Mouse (Mus musculus): Measurements from ENCODE around the gene Map3k10.
"Not testable (repeated sequence)": the region's sequence is repeated elsewhere in the genome, so short reads cannot be mapped to it uniquely, and the experiment has no call there.

The Map3k10 gene

GRCm38 (mm10) chr7:27654607-27655276, 19.7 kb downstream of the Map3k10 start:
- no peak for DNase-seq (ENCODE audit: low spot score)

DNA sequence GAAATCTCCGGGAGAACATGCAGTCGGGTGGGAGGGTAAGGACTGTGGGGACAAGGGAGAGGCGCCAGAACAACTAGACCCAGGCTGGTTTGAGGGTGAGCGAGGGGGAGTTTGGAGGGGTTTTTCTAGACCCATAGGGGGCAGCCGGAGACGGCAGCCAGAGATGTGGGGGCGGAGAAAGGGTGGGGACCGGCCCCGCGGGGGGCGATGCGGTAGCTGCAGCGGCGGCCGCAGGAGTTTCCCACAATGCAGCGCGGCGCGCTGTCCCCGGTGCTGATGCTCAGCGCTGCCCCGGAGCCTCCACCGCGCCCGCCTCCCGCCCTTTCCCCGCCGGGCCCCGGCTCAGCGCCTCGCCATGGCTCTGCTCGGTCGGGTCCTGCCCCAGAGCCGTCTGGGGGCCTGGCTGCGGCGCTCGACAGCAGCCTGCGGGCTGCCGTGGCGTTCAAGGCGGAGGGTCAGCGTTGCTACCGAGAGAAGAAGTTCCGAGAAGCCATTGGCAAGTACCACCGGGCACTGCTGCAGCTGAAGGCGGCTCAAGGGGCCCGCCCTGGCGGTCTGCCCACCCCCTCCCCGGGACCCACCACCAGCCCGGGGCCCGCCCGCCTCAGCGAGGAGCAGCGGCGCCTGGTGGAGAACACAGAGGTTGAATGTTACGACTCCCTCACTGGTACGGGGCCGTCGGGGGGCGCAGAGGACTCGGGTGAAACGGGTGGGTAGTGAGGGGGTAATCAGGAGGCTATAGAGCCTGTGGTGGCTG, 20.5 kb downstream of the Map3k10 start, which contains the start of gene Ttc9b:
Ttc9b (plus strand) TSS at position 235 of the 757 bp plus-strand sequence.
- peak; percentile 88 for DNase-seq (ENCODE audit: low spot score)

GRCm38 (mm10) chr7:27650949-27651348, 23.4 kb downstream of the Map3k10 start:
- peak; percentile 91 for DNase-seq (ENCODE audit: low spot score)

GRCm38 (mm10) chr7:27649723-27650122, 24.7 kb downstream of the Map3k10 start:
- no peak for DNase-seq (ENCODE audit: low spot score)

GRCm38 (mm10) chr7:27647281-27648002, 27.0 kb downstream of the Map3k10 start:
- DNase-seq (ENCODE audit: low spot score), result no peak

DNA sequence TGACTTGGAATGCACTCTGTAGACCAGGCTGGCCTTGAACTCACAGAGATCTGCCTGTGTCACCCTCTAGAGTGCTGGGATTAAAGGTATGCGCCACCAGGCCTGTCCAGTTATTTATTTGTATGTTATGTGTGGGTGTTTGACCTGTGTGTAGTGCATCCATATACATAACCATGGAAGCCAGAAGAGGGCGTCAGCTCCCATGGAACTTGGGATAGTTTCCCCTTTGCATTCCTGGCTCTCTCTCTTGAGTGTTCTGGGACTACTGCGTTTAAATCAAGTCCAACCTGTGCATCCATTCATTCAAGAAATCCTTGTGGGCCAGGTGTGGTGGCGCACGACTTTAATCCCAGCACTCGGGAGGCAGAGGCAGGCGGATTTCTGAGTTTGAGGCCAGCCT, 27.9 kb downstream of the Map3k10 start:
- DNase-seq (ENCODE audit: low spot score), result no peak

DNA sequence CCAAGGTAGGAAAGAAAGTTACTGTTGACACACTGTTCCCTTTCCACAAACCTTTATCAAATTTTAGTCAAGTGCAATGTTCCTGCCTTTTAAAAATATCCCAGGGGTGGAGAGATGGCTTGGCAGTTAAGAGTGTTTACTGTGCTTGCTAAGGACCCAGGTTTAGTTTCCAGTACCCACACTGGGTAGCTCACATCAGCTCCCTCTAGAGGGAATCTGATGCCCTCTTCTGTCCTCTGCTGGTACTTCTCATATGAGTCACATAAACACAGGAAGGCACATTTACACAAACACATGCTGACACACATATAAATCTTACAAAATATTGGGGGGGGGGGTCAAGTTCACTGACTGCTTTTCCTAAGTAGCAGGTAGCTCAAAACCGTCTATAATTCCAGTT, 29.9 kb downstream of the Map3k10 start:
- no peak for DNase-seq (ENCODE audit: low spot score)

- not testable (repeated sequence) for DNase-seq (ENCODE audit: low spot score)
These were observed 39.3 kb downstream of the Map3k10 start for GRCm38 (mm10) chr7:27635094-27635493.

- no peak for DNase-seq (ENCODE audit: low spot score)
These were observed 39.7 kb downstream of the Map3k10 start for GRCm38 (mm10) chr7:27634691-27635090.

- no peak for DNase-seq (ENCODE audit: low spot score)
These were observed 41.2 kb downstream of the Map3k10 start for GRCm38 (mm10) chr7:27633166-27633565.

DNA sequence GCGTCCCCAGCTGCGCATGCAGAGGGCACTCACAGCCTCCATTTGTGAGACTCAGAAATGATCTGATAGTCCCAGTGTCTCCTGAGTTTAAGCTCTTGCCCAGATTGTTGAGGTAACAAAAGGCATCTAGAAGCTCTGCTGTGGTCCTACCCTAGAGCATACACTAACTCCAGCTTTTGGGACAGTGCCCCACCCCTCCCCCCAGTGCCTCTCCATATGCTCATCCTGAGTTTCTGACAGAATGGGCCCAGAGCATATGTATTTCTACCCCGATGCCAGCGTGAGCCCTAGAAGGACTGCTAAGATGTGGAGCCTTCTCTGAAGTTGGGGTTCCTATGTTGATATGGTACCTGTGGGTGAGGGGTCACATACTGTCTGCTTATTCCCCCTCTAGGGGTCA, 43.0 kb downstream of the Map3k10 start:
- no peak for DNase-seq (ENCODE audit: low spot score)

- not testable (repeated sequence) for DNase-seq (ENCODE audit: low spot score)
These were observed 45.6 kb downstream of the Map3k10 start for GRCm38 (mm10) chr7:27628816-27629215.

GRCm38 (mm10) chr7:27628190-27628589, 46.2 kb downstream of the Map3k10 start:
- no peak for DNase-seq (ENCODE audit: low spot score)

DNA sequence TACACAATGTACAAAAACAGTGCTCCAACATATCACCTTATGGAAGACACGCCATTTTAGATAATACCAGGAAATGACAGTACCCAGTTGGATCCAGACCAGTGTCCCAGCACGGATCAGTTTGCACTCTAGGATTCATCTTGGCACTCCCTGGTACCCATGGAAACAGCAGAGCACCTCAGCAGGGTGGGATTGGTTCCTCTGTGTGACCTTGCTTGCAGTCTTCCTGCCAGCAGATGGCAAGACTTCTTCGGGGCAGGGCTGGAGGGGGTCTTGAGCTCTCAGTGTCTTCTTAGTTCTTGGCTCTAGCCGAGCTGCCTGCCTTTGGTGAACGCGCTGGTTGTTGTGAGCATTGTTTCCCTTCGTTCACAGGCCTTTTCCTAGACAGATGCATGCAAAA, 46.7 kb downstream of the Map3k10 start:
- DNase-seq (ENCODE audit: low spot score), result no peak

- DNase-seq (ENCODE audit: low spot score), result no peak
These were observed 49.4 kb downstream of the Map3k10 start for GRCm38 (mm10) chr7:27624967-27625366.

DNA sequence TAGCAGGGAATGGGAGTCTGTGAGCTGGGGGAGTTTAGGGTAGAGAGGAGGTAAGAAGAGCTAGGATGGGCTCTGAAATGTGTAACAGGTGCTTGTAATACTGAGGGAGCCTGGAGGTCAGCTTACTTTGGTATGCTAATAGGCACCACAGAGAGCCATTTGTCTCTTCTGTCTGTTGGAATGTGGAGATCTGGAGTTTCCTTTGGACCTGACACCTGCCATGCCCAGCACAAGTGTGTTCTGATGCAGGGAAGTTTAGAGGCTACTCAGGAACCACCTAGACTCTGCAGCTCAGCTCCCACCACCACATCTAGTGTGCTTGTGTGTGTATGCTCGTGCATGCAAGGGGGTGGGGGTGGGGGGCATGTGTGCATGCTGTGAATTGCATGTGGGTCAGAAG, 52.2 kb downstream of the Map3k10 start:
- DNase-seq (ENCODE audit: low spot score), result no peak

GRCm38 (mm10) chr7:27621028-27621427, 53.4 kb downstream of the Map3k10 start:
- no peak for DNase-seq (ENCODE audit: low spot score)

- DNase-seq (ENCODE audit: low spot score), result no peak
These were observed 60.5 kb downstream of the Map3k10 start for GRCm38 (mm10) chr7:27613751-27614499.

DNA sequence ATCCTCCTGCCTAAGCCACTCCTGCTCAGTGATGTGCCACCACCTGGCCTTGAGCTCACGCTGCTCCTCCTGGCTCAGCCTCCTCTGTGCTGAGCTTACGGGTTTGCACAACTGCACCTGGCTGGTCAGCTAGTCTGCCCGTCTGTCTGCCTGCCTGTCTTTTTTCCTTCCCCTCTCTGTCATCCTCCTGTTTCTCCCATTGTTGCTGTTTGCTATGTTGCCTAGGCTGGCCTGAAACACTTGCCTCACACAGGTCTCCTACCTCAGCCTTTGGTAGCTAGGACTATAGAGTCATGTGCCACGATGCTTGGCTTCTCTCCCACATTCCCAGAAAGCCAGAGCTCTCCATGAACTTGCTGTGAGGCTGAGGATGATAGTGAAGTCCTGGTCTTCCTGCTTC, 61.5 kb downstream of the Map3k10 start:
- DNase-seq (ENCODE audit: low spot score), result no peak

DNA sequence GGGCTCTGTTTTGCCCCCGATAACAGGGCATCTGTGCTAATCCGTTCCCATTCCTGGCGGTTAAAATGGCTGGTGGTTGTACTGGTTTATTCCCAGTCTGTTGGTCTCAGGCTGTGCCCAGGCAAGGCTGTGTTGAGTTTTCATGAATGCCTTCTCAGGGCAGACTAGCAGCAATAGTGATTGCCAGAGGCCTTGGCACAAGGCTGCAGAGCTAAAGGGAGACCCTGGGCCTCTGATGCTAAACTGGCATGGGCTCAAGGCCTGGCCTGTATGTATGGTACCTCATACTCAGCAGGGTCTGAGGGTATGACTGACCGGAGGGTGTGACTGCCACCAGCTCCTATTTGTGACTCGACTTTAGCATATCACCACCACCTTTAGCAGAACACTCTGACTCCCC, 63.5 kb downstream of the Map3k10 start:
- DNase-seq (ENCODE audit: low spot score), result no peak

GRCm38 (mm10) chr7:27610370-27610769, 64.0 kb downstream of the Map3k10 start:
- no peak for DNase-seq (ENCODE audit: low spot score)

DNA sequence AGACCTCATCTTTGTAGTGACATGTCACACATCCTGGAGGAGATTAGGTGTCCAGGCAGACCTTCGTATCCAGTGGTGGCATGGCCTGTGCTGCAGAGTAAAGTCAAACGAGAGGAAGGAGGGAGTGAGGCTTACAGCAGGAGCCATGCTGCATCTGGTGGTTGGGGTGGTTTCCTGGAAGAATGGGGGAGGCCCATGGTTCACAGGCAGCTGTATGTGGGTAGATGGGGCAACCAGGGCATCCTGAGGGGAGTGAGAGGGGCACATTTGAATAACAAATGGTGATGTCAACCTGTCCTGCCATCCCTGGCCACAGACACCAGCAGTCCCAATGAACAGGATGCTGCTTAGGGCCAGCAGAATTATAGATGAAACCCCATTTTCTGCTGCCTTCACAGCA, 64.7 kb downstream of the Map3k10 start:
- no peak for DNase-seq (ENCODE audit: low spot score)

All from testis, postnatal 10 days (tissue).